Mouse (Mus musculus) cerebellum, adult 2 months (tissue): ENCODE results near the gene Rnf41. TPM values are rescaled to one million over a fixed set of nuclear protein-coding genes. Genes with fewer than 3 reads are reported as not detected.
A peak's percentile ranks its signal among the peaks of the same experiment; 100 is the strongest.

ENCODE experiments used
- DNase-seq, 2 experiments: peaks; one replicate each; pipeline ENCODE4 v3.0.0; 2021
- H3K27ac ChIP-seq: fragments of 200-500 bp; 2 replicates; pipeline ENCODE4 v1.5.1; 2012; ENCODE audit warnings: low read length, control low read depth, inconsistent platforms; ENCODE audit not compliant: insufficient read depth
- H3K27me3 ChIP-seq: fragments of 200-500 bp; 2 replicates; pipeline ENCODE4 v1.6.1; 2012; ENCODE audit warnings: inconsistent platforms, mild to moderate bottlenecking, low read length, moderate library complexity; ENCODE audit not compliant: control insufficient read depth, insufficient read depth
- H3K4me1 ChIP-seq: fragments of 200-500 bp; 2 replicates; pipeline ENCODE4 v1.6.1; 2011; ENCODE audit warnings: low read length; ENCODE audit not compliant: control insufficient read depth, insufficient read depth
- H3K4me3 ChIP-seq: fragments of 200-500 bp; replicated peaks from 2 replicates; pipeline ENCODE3; 2011; ENCODE audit warnings: mild to moderate bottlenecking, low read depth, low read length, control low read depth; ENCODE audit not compliant: insufficient read depth
- CTCF ChIP-seq: fragments of 200-500 bp; IDR thresholded peaks from 2 replicates; pipeline ENCODE4 v1.5.1; 2011; ENCODE audit warnings: low read depth, mild to moderate bottlenecking, control low read depth, low read length, moderate library complexity, borderline replicate concordance; ENCODE audit not compliant: insufficient read depth
- POLR2A ChIP-seq: fragments of 200-500 bp; IDR thresholded peaks from 2 replicates; pipeline ENCODE4 v1.6.1; 2011; ENCODE audit warnings: low read length, control low read depth, borderline replicate concordance; ENCODE audit not compliant: insufficient read depth
- WGBS: fragments of 180-500 bp; shearing (Covaris S2); methylation state at CpG from one replicate; pipeline ENCODE4 v1.1.7; 2018; 5-methylcytosine and 5-hydroxymethylcytosine counted together
- polyA plus RNA-seq: library from polyadenylated mRNA; depleted of rRNA; stranded (reverse); fragments of >200 nt; gene quantifications from 2 replicates; pipeline ENCODE4 v1.2.3, GENCODE M21; 2012

The Rnf41 gene
- polyA plus RNA-seq, 1 experiment: 90.5 TPM

GRCm38 (mm10) chr10:128389570-128389969 is 21.9 kb upstream of the Rnf41 start:
- no peak overlapping the region for H3K27ac ChIP-seq
- H3K4me1 ChIP-seq: peaks cover 22% of the 10 kb centered on the region
- H3K4me3 ChIP-seq: no peak overlapping the region
- DNase-seq: no peak
- no peaks in the 10 kb centered on the region for H3K27me3 ChIP-seq
- WGBS: 43% methylated on average over 6 of the region's 6 CpGs
- TF ChIP-seq CTCF: no peak
- no peak for TF ChIP-seq POLR2A

GRCm38 (mm10) chr10:128390366-128390765 is 21.1 kb upstream of the Rnf41 start:
- Histone ChIP-seq H3K27me3 (no peaks in the 10 kb centered on the region), H3K4me3 (no peak overlapping the region), H3K4me1 (peaks cover 22% of the 10 kb centered on the region), H3K27ac (no peak overlapping the region)
- WGBS: 41% methylated on average over 12 of the region's 12 CpGs
- no peak for DNase-seq
- TF ChIP-seq CTCF (no peak), POLR2A (no peak)

- no peak overlapping the region for H3K4me3 ChIP-seq
- WGBS: 61% methylated on average over 6 of the region's 6 CpGs
Observed at GRCm38 (mm10) chr10:128391850-128392249, 19.6 kb upstream of the Rnf41 start.

GRCm38 (mm10) chr10:128396017-128396673 is 15.3 kb upstream of the Rnf41 start:
- peaks cover 14% of the 10 kb centered on the region for H3K4me1 ChIP-seq
- TF ChIP-seq CTCF (no peak), POLR2A (no peak)
- H3K27ac ChIP-seq: no peak overlapping the region
- DNase-seq: no peak
- WGBS: 67% methylated on average over 11 of the region's 11 CpGs
- H3K4me3 ChIP-seq: no peak overlapping the region
- H3K27me3 ChIP-seq: no peaks in the 10 kb centered on the region

More at GRCm38 (mm10) chr10:128391850-128392249, 19.6 kb upstream of the Rnf41 start:
- Histone ChIP-seq H3K27me3 (no peaks in the 10 kb centered on the region), H3K4me1 (peaks cover 23% of the 10 kb centered on the region), H3K27ac (no peak overlapping the region)
- TF ChIP-seq POLR2A (no peak), CTCF (no peak)
- DNase-seq: no peak

- Histone ChIP-seq H3K27me3 (no peaks in the 10 kb centered on the region), H3K4me3 (no peak overlapping the region), H3K27ac (no peak overlapping the region), H3K4me1 (peaks cover 14% of the 10 kb centered on the region)
- 45% methylated on average over 10 of the region's 10 CpGs for WGBS
- no peak for TF ChIP-seq CTCF
- no peak for TF ChIP-seq POLR2A
- no peak for DNase-seq
Observed at GRCm38 (mm10) chr10:128396716-128397264, 14.7 kb upstream of the Rnf41 start.

- 16% methylated on average over 7 of the region's 7 CpGs for WGBS
- peak; percentile 60 to 76 for DNase-seq
- peaks cover 14% of the 10 kb centered on the region for H3K4me1 ChIP-seq
- H3K4me3 ChIP-seq: no peak overlapping the region
- no peaks in the 10 kb centered on the region for H3K27me3 ChIP-seq
- TF ChIP-seq CTCF: no peak
- TF ChIP-seq POLR2A: no peak
- no peak overlapping the region for H3K27ac ChIP-seq
Observed at GRCm38 (mm10) chr10:128397466-128397865, 14.0 kb upstream of the Rnf41 start.

GRCm38 (mm10) chr10:128400338-128400737 is 11.1 kb upstream of the Rnf41 start:
- TF ChIP-seq CTCF: no peak
- TF ChIP-seq POLR2A: no peak
- Histone ChIP-seq H3K27me3 (no peaks in the 10 kb centered on the region), H3K27ac (no peak overlapping the region), H3K4me1 (peaks cover 25% of the 10 kb centered on the region), H3K4me3 (no peak overlapping the region)
- WGBS: 59% methylated on average over 5 of the region's 5 CpGs
- no peak for DNase-seq

- Histone ChIP-seq H3K4me1 (peaks cover 25% of the 10 kb centered on the region), H3K27me3 (no peaks in the 10 kb centered on the region), H3K27ac (no peak within 1 kb of the TSS), H3K4me3 (no peak within 1 kb of the TSS)
- no peak for TF ChIP-seq POLR2A
- TF ChIP-seq CTCF: no peak
- no peak for DNase-seq
- WGBS: 26% methylated on average over 2 of the region's 2 CpGs
Observed at GRCm38 (mm10) chr10:128401056-128401455, 10.4 kb upstream of the Rnf41 start, which contains the start of gene Slc39a5. Gene Slc39a5 (minus strand): TSS chr10:128401229.
